Mouse (Mus musculus) ES-E14 (cell line): ENCODE data around the gene Mpv17l2. TPM values are rescaled to one million over a fixed set of nuclear protein-coding genes. Genes with fewer than 3 reads are reported as not detected.
A peak's percentile ranks its signal among the peaks of the same experiment; 100 is the strongest.

ENCODE experiments used
- DNase-seq: peaks from one replicate; pipeline ENCODE4 v3.0.0-alpha.2; 2013; ENCODE audit warnings: low read depth, low spot score
- H3K27ac ChIP-seq: 2 replicates; pipeline ENCODE4 v1.5.1; 2012; ENCODE audit warnings: low read depth, mild to moderate bottlenecking, low read length, moderate library complexity, mixed read lengths; ENCODE audit not compliant: poor library complexity, insufficient read depth, severe bottlenecking
- H3K36me3 ChIP-seq: 2 replicates; pipeline ENCODE4 v1.6.1; 2012; ENCODE audit warnings: mild to moderate bottlenecking, low read length, moderate library complexity, mixed read lengths; ENCODE audit not compliant: control insufficient read depth, poor library complexity, insufficient read depth, severe bottlenecking
- H3K4me1 ChIP-seq, 2 experiments: fragments of 150-350 bp in 1 of 2; sonication (generic) in 1 of 2; 2 replicates each; pipeline ENCODE4 v1.6.1; 2012; ENCODE audit warnings: low read length in 2 of 2, mild to moderate bottlenecking in 1 of 2, mixed read lengths in 1 of 2; ENCODE audit not compliant: control insufficient read depth in 2 of 2, insufficient read depth in 2 of 2, poor library complexity in 1 of 2
- H3K4me3 ChIP-seq, 2 experiments: fragments of 150-350 bp in 1 of 2; sonication (generic) in 1 of 2; 2 replicates each; pipeline ENCODE4 v1.5.1; 2012; ENCODE audit warnings: low read length in 2 of 2, low read depth in 1 of 2, mild to moderate bottlenecking in 1 of 2, mixed read lengths in 1 of 2; ENCODE audit not compliant: insufficient read depth in 1 of 2, poor library complexity in 1 of 2, severe bottlenecking in 1 of 2
- H3K9ac ChIP-seq: 2 replicates; pipeline ENCODE4 v1.6.1; 2012; ENCODE audit warnings: low read depth, mild to moderate bottlenecking, low read length, mixed read lengths; ENCODE audit not compliant: poor library complexity, insufficient read depth, severe bottlenecking
- H3K9me3 ChIP-seq: fragments of 150-350 bp; sonication (generic); 2 replicates; pipeline ENCODE4 v1.6.1; 2012; ENCODE audit warnings: low read depth, mild to moderate bottlenecking, low read length; ENCODE audit not compliant: control insufficient read depth, insufficient read depth
- CHD2 ChIP-seq: IDR thresholded peaks from 2 replicates; pipeline ENCODE4 v1.6.1; 2014; ENCODE audit warnings: mild to moderate bottlenecking, low read depth, low read length, inconsistent platforms
- HCFC1 ChIP-seq: IDR thresholded peaks from 2 replicates; pipeline ENCODE4 v1.6.1; 2012; ENCODE audit warnings: low read length, inconsistent platforms, borderline replicate concordance; ENCODE audit not compliant: insufficient read depth
- MAFK ChIP-seq: IDR thresholded peaks from 2 replicates; pipeline ENCODE4 v1.6.1; 2014; ENCODE audit warnings: mild to moderate bottlenecking, low read depth, low read length, inconsistent platforms; ENCODE audit not compliant: insufficient read depth
- ZC3H11A ChIP-seq: IDR thresholded peaks from 2 replicates; pipeline ENCODE4 v1.6.1; 2012; ENCODE audit warnings: low read depth, mild to moderate bottlenecking, inconsistent platforms, low read length, borderline replicate concordance
- ZNF384 ChIP-seq: IDR thresholded peaks from 2 replicates; pipeline ENCODE4 v1.6.1; 2012; ENCODE audit warnings: low read depth, low read length, inconsistent platforms
- in situ Hi-C, 2 experiments: fragments of 600-800 bp; cut with MboI; formaldehyde crosslinking; loops; one replicate each; pipeline ENCODE4 v1.15.1; 2025; ENCODE audit warnings: low sequenced_read_pairs in 2 of 2, inconsistent platforms in 1 of 2; ENCODE audit not compliant: unreplicated experiment in 2 of 2
- total RNA-seq: library from RNA; depleted of rRNA; stranded (reverse); fragments of 300-350 nt; gene quantifications from 2 replicates; pipeline ENCODE4 v1.2.3, GENCODE M21; 2012

The Mpv17l2 gene
- total RNA-seq, 1 experiment: 49.9 TPM

- H3K27ac ChIP-seq: no peak overlapping the region
- in situ Hi-C loops: no loop called here
- H3K4me1 ChIP-seq: peaks cover 2 to 19% of the 10 kb centered on the region in 2 experiments; a peak in 3 of 4 replicates
- H3K36me3 ChIP-seq: no peaks in the 10 kb centered on the region
- no peak overlapping the region for H3K9ac ChIP-seq
- H3K4me3 ChIP-seq: no peak overlapping the region
- no peak for DNase-seq
- H3K9me3 ChIP-seq: no peaks in the 10 kb centered on the region
- TF ChIP-seq MAFK (no peak), ZC3H11A (no peak), ZNF384 (no peak), CHD2 (no peak), HCFC1 (no peak)
Measured at GRCm38 (mm10) chr8:70806541-70806940, 45.8 kb upstream of the Mpv17l2 start.

- Histone ChIP-seq H3K9ac (peak within 1 kb of the TSS; percentile 34), H3K27ac (no peak within 1 kb of the TSS)
Measured at GRCm38 (mm10) chr8:70804481-70805206, 43.9 kb upstream of the Mpv17l2 start, which contains the start of gene Mast3. Gene Mast3, minus strand, starts transcription at chr8:70805054.

GRCm38 (mm10) chr8:70803761-70804480 is 43.2 kb upstream of the Mpv17l2 start:
- Histone ChIP-seq H3K9ac (peak overlapping the region; percentile 34; the same call in 1 of the 2 replicates), H3K4me1 (peaks cover 0 to 8% of the 10 kb centered on the region in 2 experiments; a peak in 2 of 4 replicates), H3K4me3 (peak overlapping the region; percentile 73 to 91), H3K36me3 (no peaks in the 10 kb centered on the region; the same call in 1 of the 2 replicates), H3K9me3 (no peaks in the 10 kb centered on the region), H3K27ac (no peak overlapping the region; the same call in 1 of the 2 replicates)
- no peak for DNase-seq
- no peak for TF ChIP-seq ZC3H11A
- no peak for TF ChIP-seq HCFC1
- no peak for TF ChIP-seq ZNF384
- TF ChIP-seq MAFK: no peak
- TF ChIP-seq CHD2: no peak
- in situ Hi-C loops: no loop called here

More at GRCm38 (mm10) chr8:70804481-70805206, 43.9 kb upstream of the Mpv17l2 start, which contains the start of gene Mast3:
- peaks cover 0 to 8% of the 10 kb centered on the region in 2 experiments; a peak in 2 of 4 replicates for H3K4me1 ChIP-seq
- in situ Hi-C loops: no loop called here
- DNase-seq: peak; percentile 71
- no peaks in the 10 kb centered on the region; the same call in 1 of the 2 replicates for H3K36me3 ChIP-seq
- H3K4me3 ChIP-seq: peak within 1 kb of the TSS; percentile 73 to 91
- TF ChIP-seq MAFK: no peak
- no peak for TF ChIP-seq CHD2
- TF ChIP-seq ZC3H11A: no peak
- TF ChIP-seq HCFC1: no peak
- no peak for TF ChIP-seq ZNF384
- no peaks in the 10 kb centered on the region for H3K9me3 ChIP-seq

GRCm38 (mm10) chr8:70802786-70803510 is 42.2 kb upstream of the Mpv17l2 start:
- TF ChIP-seq MAFK (no peak), ZNF384 (no peak), CHD2 (no peak), ZC3H11A (no peak), HCFC1 (no peak)
- Histone ChIP-seq H3K9me3 (no peaks in the 10 kb centered on the region), H3K27ac (no peak overlapping the region; the same call in 1 of the 2 replicates), H3K36me3 (no peaks in the 10 kb centered on the region; the same call in 1 of the 2 replicates), H3K9ac (no peak overlapping the region), H3K4me3 (no peak overlapping the region), H3K4me1 (peaks cover 0 to 8% of the 10 kb centered on the region in 2 experiments; a peak in 2 of 4 replicates)
- in situ Hi-C loops: no loop called here
- DNase-seq: no peak
